11 mouse cellular contexts compared by ENCODE assay signal in genomic region chr1:164722054-164722453, GRCm38 (mm10).
A peak's percentile ranks its signal among the peaks of the same experiment; 100 is the strongest.
DNase-seq lines count a peak whose midpoint lies in the region; ATAC-seq and TF ChIP-seq lines count a peak whose summit lies in the region.
"Had no signal": no experiment of that assay in that cellular context is flagged by ENCODE, and none has a peak within 500 bp of the region (broad histone marks: within the 10 kb centered on the region; RNA-seq: fewer than 3 reads in every experiment).

No protein-coding gene starts in this region.

- peak; percentile 85 for DNase-seq in right cerebral cortex, adult 18-20 months
- no peak for DNase-seq in right cerebral cortex, postnatal 4 days
- DNase-seq in hindbrain, postnatal 0 days (ENCODE audit: low spot score), result peak; percentile 8
- DNase-seq in left cerebral cortex, adult 9 months (ENCODE audit: low spot score in 2 of 2), result peak; percentile 50 to 79
- no peak for DNase-seq in adrenal gland, postnatal 10 days
- no peak for DNase-seq in B cell, adult 2 months
- no peak for DNase-seq in gastrocnemius, adult 2 months
- DNase-seq: heart, adult 2 months; liver, postnatal 0 days had no signal

- no peaks in the 10 kb centered on the region for H3K4me1 ChIP-seq in hindbrain, postnatal 0 days (ENCODE audit: insufficient read depth, low read length)
- H3K4me1 ChIP-seq: embryonic facial prominence, embryonic 13.5 days had no signal

- TF ChIP-seq CTCF in hindbrain, postnatal 0 days (IDR thresholded peaks at IDR 0.05; ENCODE audit: low read depth), result no peak
- TF ChIP-seq CTCF in gastrocnemius, adult 2 months (IDR thresholded peaks at IDR 0.05), result no peak

- ATAC-seq in hindbrain, postnatal 0 days, result no peak
- ATAC-seq: liver, postnatal 0 days had no signal

- no peak overlapping the region for H3K4me3 ChIP-seq in hindbrain, postnatal 0 days (ENCODE audit: low read length)
- H3K4me3 ChIP-seq in gastrocnemius, adult 2 months, result no peak overlapping the region
- H3K4me3 ChIP-seq: embryonic facial prominence, embryonic 13.5 days; heart, adult 2 months had no signal

- H3K4me2 ChIP-seq in hindbrain, postnatal 0 days (ENCODE audit: low read depth, low read length), result no peak overlapping the region
- H3K4me2 ChIP-seq: embryonic facial prominence, embryonic 13.5 days had no signal

- no peaks in the 10 kb centered on the region for H3K9me3 ChIP-seq in hindbrain, postnatal 0 days (ENCODE audit: low read length)
- H3K9me3 ChIP-seq: embryonic facial prominence, embryonic 13.5 days had no signal

- no peak overlapping the region for H3K9ac ChIP-seq in hindbrain, postnatal 0 days (replicated peaks; ENCODE audit: low read length)
- H3K9ac ChIP-seq: embryonic facial prominence, embryonic 13.5 days; liver, postnatal 0 days had no signal

- 4% methylated on average over 1 of the region's 1 CpGs for WGBS in hindbrain, postnatal 0 days

- no peaks in the 10 kb centered on the region for H3K36me3 ChIP-seq in hindbrain, postnatal 0 days (ENCODE audit: insufficient read depth, low read length)
- H3K36me3 ChIP-seq: embryonic facial prominence, embryonic 13.5 days had no signal

- no peak overlapping the region for H3K27ac ChIP-seq in hindbrain, postnatal 0 days
- no peak overlapping the region for H3K27ac ChIP-seq in gastrocnemius, adult 2 months
- H3K27ac ChIP-seq: embryonic facial prominence, embryonic 13.5 days; heart, adult 2 months; kidney, postnatal 0 days had no signal

- intact Hi-C loops in gastrocnemius, adult 2 months (cut with DNase I), result no loop called here

- no peaks in the 10 kb centered on the region for H3K27me3 ChIP-seq in hindbrain, postnatal 0 days (ENCODE audit: insufficient read depth, low read length)
- H3K27me3 ChIP-seq: embryonic facial prominence, embryonic 13.5 days had no signal

Comparison
In these comparisons a context has a peak if more than half of its experiments do, and no peak if none do; other contexts are left out.
1. DNase-seq: peak in right cerebral cortex, adult 18-20 months (single experiment), hindbrain, postnatal 0 days (single experiment) and left cerebral cortex, adult 9 months (2 of 2); none in right cerebral cortex, postnatal 4 days (single experiment), adrenal gland, postnatal 10 days (single experiment), B cell, adult 2 months (0 of 2) and gastrocnemius, adult 2 months (single experiment).